Mouse (Mus musculus) gastrocnemius, postnatal 36 days (tissue): ENCODE measurements at regions not wholly inside any gene's neighbourhood (a gene's known extent, or its start where the extent isn't known, plus 50 kb on each side); places are given as distances from the start of the nearest gene placed in this dataset.

Source experiments
- DNase-seq, 2 experiments: peaks; one replicate each; pipeline ENCODE4 v3.0.0; 2022
- intact Hi-C: fragments of 180-260 bp; cut with DNase I; formaldehyde crosslinking; loops from one replicate; pipeline ENCODE4 v1.15.1; 2025

DNA sequence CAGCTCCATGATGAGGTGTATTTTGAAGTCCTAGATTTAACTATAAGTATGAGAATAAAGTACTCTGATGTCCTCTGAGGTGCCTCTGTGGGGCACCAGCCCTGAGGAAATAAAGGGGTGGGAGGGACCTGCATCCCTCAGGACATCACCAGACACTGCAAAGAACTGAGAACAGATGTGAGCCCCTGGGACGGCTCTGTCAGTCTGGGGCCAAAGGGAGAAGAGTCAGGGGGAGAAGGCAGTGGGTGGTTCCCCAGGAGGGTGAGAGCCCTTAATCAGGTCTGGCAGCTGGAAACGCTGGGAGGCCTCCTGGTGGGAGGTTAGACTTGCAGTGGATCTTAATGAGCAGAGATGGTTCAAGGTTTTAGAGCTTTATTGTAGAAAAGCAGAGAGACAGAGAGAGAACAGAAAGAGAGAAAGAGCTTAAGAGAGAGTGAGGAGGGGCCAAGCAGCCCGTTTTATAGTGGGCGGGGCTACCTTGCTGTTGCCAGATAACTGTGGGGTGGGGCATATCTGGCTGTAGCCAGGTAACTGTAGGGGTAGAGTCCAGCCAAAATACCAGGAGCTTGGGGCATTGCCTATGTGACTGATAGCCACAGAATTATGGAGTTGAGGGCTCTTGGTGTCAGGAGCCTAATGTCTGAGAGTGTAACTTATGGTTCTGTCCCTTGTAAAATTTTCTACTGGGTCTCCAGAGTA lies 97.3 kb upstream of the Tmtc4 start:
- intact Hi-C loops = no loop called here
- no peak for DNase-seq

DNA sequence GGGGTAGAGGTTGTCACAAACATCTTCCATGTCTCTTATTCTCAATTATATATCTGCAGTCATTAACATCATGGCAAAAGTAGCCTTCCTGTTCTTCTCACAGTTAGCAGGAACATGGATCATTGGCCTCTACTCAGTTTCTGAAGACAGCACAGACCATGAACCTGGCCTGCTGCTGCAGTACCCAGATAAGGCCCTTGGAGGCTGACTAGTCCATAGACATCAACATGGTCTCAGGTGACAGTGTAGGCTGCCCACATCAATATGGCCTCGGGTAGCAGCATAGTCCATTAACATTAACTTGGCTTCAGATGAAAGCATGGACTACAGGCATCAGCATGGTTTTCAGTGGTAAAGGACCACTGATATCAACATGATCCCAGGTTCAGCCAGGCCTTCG lies 95.9 kb upstream of the Tmtc4 start:
- no peak for DNase-seq

DNA sequence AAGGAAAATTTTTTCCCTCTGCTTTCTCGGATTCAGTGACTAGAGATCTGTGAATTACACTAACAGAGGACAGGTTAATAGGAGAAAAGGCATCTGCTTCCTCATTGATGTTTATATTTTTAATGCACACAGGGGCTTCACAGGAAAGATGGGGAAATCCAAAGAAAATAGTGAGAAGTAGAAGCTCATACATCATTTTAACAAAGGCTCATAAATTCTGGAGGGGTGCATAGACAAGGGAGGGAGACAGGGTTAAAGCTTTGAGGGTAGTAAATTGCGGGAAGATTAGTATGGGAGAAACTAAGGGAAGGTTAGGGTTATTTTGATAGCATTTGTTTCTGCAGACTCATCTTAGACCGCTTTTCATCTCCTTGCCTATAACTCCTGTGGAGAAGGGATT lies 95.0 kb upstream of the Tmtc4 start:
- no peak for DNase-seq
- intact Hi-C loops = no loop called here

More for the DNA sequence above, 95.9 kb upstream of the Tmtc4 start:
- intact Hi-C loops = no loop called here

DNA sequence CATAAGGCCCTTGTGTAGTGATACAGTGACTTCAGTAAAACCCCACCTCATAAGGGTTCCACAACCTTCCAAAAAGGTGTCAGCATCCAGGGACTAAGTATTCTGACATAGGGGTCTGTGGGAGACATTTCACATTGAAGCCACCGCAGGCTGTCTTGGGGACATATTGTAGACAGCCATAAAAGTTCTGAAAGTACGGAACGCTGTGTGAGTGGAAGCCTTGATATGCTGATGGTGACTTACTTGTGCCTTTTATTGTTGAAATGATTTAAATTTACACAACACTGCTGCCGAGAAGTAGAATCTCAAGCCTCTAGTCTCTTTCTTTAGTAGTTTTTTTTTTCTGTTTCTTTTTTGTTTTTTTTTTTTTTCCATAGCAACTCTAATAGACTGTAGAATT lies 82.5 kb upstream of the Tmtc4 start:
- no peak for DNase-seq
- intact Hi-C loops = no loop called here

DNA sequence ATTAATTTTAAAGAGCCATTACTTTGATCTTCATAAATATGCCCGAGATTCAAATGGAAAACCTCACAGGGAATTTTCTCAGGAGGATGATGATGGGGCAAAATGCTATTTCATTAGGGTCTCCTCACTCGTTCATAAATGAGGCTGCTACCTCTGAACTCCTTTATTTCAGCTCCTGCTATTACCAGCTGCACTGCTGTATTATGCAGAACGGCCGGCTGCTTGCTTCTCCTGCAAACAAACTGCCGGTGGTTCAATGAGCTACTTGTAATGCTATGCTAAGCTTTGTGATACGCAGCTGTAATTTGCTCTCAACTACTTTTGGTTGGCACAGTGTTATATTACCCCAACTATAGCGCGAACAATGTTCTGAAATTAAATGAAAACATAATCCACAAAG lies 81.7 kb upstream of the Tmtc4 start:
- intact Hi-C loops = no loop called here
- DNase-seq = no peak

DNA sequence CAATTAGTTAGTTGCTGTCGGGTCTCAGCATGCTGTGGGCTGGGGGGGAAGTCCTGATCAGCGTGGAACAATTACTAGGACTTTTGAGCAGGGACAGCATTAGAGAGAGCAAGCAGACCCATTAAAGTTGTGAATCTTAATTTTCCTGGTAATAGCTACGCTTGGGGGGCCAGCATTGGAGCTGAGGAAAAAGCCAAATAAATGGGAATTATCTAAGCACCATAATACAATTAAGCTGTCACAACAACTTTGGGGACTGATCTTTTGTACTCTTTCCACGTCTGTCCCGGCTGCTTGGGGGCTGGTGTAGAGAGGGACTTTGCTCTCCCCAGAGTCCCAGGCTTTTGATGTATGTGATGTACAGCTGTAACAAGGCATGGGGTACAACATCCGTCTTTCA lies 81.3 kb upstream of the Tmtc4 start:
- intact Hi-C loops = no loop called here

DNA sequence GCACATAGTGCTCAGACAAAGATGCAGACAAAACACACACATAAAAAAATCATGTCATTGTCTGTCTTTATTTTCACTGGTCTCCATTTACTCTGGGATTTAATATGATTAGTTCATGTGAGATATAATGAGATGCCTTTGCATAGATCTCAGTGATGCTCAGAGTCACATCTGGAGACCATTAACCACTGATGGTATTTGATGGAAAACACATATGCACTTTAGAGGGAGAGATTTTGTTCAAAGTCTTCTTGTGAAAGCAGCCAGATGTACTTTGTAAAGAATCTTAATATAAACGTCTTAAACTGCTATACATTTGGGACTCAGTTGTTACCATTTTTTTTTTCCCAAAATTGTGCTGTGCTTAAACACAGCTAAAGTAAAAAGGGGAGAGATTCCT lies 79.1 kb upstream of the Tmtc4 start:
- intact Hi-C loops = no loop called here
- DNase-seq = no peak

More for the DNA sequence above, 81.3 kb upstream of the Tmtc4 start:
- DNase-seq = no peak

DNA sequence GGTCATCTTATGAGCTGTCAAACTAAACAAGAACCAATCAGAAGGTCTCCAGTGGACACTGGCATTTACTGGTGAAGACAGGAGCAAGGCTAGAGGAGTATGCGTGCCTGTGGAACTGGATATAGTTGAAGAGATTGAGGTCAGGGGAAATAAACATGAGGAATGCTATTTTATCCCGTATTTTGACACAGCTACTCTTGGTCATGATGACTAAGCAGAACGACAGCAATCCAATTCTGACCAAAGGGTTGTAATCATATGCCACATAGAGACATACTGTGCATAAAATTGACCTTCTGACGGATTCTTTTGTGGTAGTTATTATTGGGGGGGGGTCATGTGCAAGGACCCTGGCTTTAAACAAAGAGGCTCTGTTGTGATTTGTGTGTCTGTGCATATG lies 73.1 kb upstream of the Tmtc4 start:
- intact Hi-C loops = no loop called here
- no peak for DNase-seq

DNA sequence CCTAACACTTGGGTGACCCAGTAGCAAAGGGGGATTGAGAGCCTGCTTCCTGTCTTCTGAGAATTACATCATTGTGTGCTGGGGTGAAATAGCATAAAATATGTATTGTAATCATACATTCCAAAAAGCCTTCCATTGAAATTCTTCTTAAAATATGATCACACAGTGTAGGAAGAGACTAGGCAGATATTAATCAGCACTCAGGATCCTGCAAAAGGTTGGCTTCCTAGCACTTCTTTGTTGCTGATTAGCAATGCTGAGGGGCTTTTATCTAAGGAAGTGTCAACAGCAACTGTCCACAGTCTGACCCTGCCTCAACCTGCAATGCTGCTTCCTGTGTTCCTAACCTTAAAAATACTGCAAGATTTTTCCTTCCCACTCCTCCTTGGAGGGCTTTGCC lies 64.6 kb upstream of the Tmtc4 start:
- intact Hi-C loops = no loop called here
- DNase-seq = no peak

DNA sequence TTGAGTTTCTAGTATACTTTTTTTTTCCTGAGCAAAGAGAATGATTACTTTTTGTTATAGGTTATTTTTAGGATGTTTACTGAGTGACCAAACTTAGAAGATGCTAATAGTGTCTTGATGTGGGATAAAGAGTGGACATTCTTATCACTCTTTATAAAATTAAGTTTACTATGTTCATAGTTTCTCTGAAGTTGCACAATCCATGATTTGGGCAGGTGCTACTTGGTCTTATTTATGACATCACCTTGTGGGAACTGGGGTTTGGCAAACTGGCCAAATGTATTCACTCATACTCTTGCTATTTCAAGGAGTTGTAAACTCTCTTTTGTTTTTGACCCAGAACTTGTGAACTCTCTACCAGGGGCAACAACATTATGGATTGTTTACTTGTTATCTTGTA lies 56.2 kb upstream of the Tmtc4 start:
- DNase-seq = no peak
- intact Hi-C loops = no loop called here

DNA sequence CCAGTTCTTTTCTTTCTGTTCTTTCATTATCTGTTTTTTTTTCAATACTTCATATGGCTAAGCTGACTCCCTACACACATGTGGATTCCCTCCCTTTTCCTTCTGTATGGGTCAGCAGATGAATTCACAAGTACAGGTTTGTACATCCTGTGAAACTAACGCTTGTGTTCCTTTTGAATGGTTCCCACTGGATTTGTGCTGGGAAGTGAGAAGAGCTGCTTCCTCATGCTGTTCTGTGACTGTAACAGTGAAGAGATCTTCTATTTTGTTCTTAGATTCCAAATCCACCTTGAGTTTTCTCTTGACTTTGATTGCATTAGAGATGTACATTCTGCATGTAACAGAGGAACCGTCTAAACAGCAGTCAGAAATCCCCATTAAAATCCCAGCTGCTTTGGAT lies 53.6 kb upstream of the Tmtc4 start:
- no peak for DNase-seq
- intact Hi-C loops = no loop called here
